In genomic region chr4:136789821-136790220, GRCm38 (mm10) we compare ENCODE assay signal across 8 mouse cellular contexts. TPM values are rescaled to one million over a fixed set of nuclear protein-coding genes. Genes with fewer than 3 reads are reported as not detected.
DNase-seq lines count a peak whose midpoint lies in the region; ATAC-seq and TF ChIP-seq lines count a peak whose summit lies in the region.
"Had no signal": no experiment of that assay in that cellular context is flagged by ENCODE, and none has a peak within 500 bp of the region (broad histone marks: within the 10 kb centered on the region; RNA-seq: fewer than 3 reads in every experiment).

No protein-coding gene starts in this region.

- H3K36me3 ChIP-seq in kidney, adult 2 months (ENCODE audit: control insufficient read depth, insufficient read depth, low read length): no peaks in the 10 kb centered on the region
- H3K36me3 ChIP-seq in kidney, embryonic 14.5 days (ENCODE audit: control insufficient read depth, insufficient read depth, low read length): no peaks in the 10 kb centered on the region
- no peaks in the 10 kb centered on the region for H3K36me3 ChIP-seq in forebrain, postnatal 0 days (ENCODE audit: insufficient read depth)

- intact Hi-C loops in heart, postnatal 10 days (cut with DNase I): no loop called here

- no peaks in the 10 kb centered on the region for H3K4me1 ChIP-seq in kidney, adult 2 months (ENCODE audit: control insufficient read depth, insufficient read depth, low read length)
- H3K4me1 ChIP-seq in kidney, embryonic 14.5 days (ENCODE audit: control insufficient read depth, insufficient read depth, low read length): peaks cover 7% of the 10 kb centered on the region; the same call in 1 of the 2 replicates
- peaks cover 7% of the 10 kb centered on the region for H3K4me1 ChIP-seq in forebrain, postnatal 0 days (ENCODE audit: insufficient read depth)

- H3K27me3 ChIP-seq in kidney, adult 2 months (replicated peaks; ENCODE audit: control insufficient read depth, insufficient read depth, low read length): no peaks in the 10 kb centered on the region
- 0 out of 2 replicates have a peak, but pooled peaks cover 2% of the 10 kb centered on the region for H3K27me3 ChIP-seq in kidney, embryonic 14.5 days (ENCODE audit: control insufficient read depth, insufficient read depth, low read length)
- no peaks in the 10 kb centered on the region for H3K27me3 ChIP-seq in forebrain, postnatal 0 days (ENCODE audit: insufficient read depth, low read length)

- H3K4me3 ChIP-seq in kidney, adult 2 months (ENCODE audit: insufficient read depth, low read depth, low read length): no peak overlapping the region
- no peak overlapping the region for H3K4me3 ChIP-seq in kidney, embryonic 14.5 days (ENCODE audit: low read length)
- H3K4me3 ChIP-seq in forebrain, postnatal 0 days (ENCODE audit: low read depth, low read length): no peak overlapping the region
- H3K4me3 ChIP-seq: erythroblast, embryonic 14.5 days had no signal

- TF ChIP-seq POLR2A in kidney, adult 2 months (IDR thresholded peaks at IDR 0.05; ENCODE audit: low read depth, low read length): no peak

- no peaks in the 10 kb centered on the region for H3K9me3 ChIP-seq in kidney, embryonic 14.5 days (ENCODE audit: control insufficient read depth, low read length)
- H3K9me3 ChIP-seq in forebrain, postnatal 0 days (ENCODE audit: low read length): no peaks in the 10 kb centered on the region

- TF ChIP-seq CTCF in kidney, adult 2 months (conservative IDR thresholded peaks at IDR 0.05; ENCODE audit: insufficient read depth, insufficient read length, low read depth, low read length): no peak
- no peak for TF ChIP-seq CTCF in forebrain, postnatal 0 days (IDR thresholded peaks at IDR 0.05; ENCODE audit: low read depth)

- WGBS in kidney, adult 2 months: 43% methylated on average over 6 of the region's 6 CpGs
- WGBS in kidney, embryonic 14.5 days: 43% methylated on average over 6 of the region's 6 CpGs
- 71% methylated on average over 6 of the region's 6 CpGs for WGBS in forebrain, postnatal 0 days

- peak; percentile 89 for DNase-seq in kidney, adult 2 months
- DNase-seq in cerebellum, adult 9-11 months: peak; percentile 64
- DNase-seq in heart, postnatal 10 days: peak; percentile 84 to 88
- peak; percentile 35 for DNase-seq in lung, postnatal 14 days
- DNase-seq in forebrain, postnatal 0 days: no peak

- ATAC-seq in kidney, embryonic 14.5 days (ENCODE audit: low FRiP score, low TSS enrichment): no peak
- ATAC-seq in forebrain, postnatal 0 days: no peak
- no peak for ATAC-seq in megakaryocyte, adult 5-6 weeks (ENCODE audit: poor library complexity, severe bottlenecking)

- H3K9ac ChIP-seq in kidney, embryonic 14.5 days (ENCODE audit: low read depth, low read length): no peak overlapping the region
- no peak overlapping the region for H3K9ac ChIP-seq in forebrain, postnatal 0 days

- no peak overlapping the region for H3K27ac ChIP-seq in kidney, adult 2 months (ENCODE audit: insufficient read depth, low read depth, low read length)
- no peak overlapping the region for H3K27ac ChIP-seq in kidney, embryonic 14.5 days (ENCODE audit: low read depth, low read length)
- H3K27ac ChIP-seq in forebrain, postnatal 0 days (ENCODE audit: low read depth, low read length): no peak overlapping the region

- no peak overlapping the region for H3K4me2 ChIP-seq in kidney, embryonic 14.5 days (replicated peaks; ENCODE audit: low read depth, low read length)
- H3K4me2 ChIP-seq in forebrain, postnatal 0 days (ENCODE audit: low read depth): no peak overlapping the region

RNA-seq across cellular contexts. Expression of gene Ephb2, which starts 46.0 kb away (rescaled TPM):
- 10.4 and 19.3 TPM in 2 replicates for polyA plus RNA-seq in kidney, adult 2 months (2012; rRNA removed)
- polyA plus RNA-seq in kidney, embryonic 14.5 days (2014; fragmentation: Nextera tagmentation; extraction: Ambion mirVana): 6.4 and 9.1 TPM in 2 replicates
- 1 to 10 TPM; 1.3 to 1.4 TPM for total RNA-seq in heart, postnatal 10 days (2021)
- total RNA-seq in forebrain, postnatal 0 days (2014; rRNA removed): 79.9 and 85.6 TPM in 2 replicates
- 9.2 and 10.8 TPM in 2 replicates for polyA plus RNA-seq in forebrain, postnatal 0 days (2015; fragmentation: Nextera tagmentation; extraction: Ambion mirVana)
- 1.1 and 1.4 TPM in 2 replicates for total RNA-seq in megakaryocyte, adult 5-6 weeks (2015)
- total RNA-seq in megakaryocyte, adult 5-6 weeks (2017): 0.77 and 1.2 TPM in 2 replicates
- polyA plus RNA-seq: erythroblast, embryonic 14.5 days had no signal

Comparison
In these comparisons a context has a peak if more than half of its experiments do, and no peak if none do; other contexts are left out.
1. RNA of gene Ephb2, which starts 46.0 kb away (total RNA-seq): 79.9 to 85.6 TPM in forebrain, postnatal 0 days; 1.3 to 1.4 TPM in heart, postnatal 10 days and 0.77 to 1.4 TPM in megakaryocyte, adult 5-6 weeks; every median in the first group is over 10 times any median in the second.